Mouse (Mus musculus): ENCODE results near the gene Arrdc5. TPM values are rescaled to one million over a fixed set of nuclear protein-coding genes. Genes with fewer than 3 reads are reported as not detected.

Gene Arrdc5
- polyA plus RNA-seq, 1 experiment, result not detected

GRCm38 (mm10) chr17:56290388-56291170, 9.5 kb downstream of the Arrdc5 start:
- Histone ChIP-seq H3K27ac (ENCODE audit: control insufficient read depth, insufficient read depth, low read depth, low read length, poor library complexity) (peak overlapping the region; percentile 88), H3K4me3 (replicated peaks; ENCODE audit: control insufficient read depth, low read depth, low read length) (peak overlapping the region; percentile 73), H3K4me1 (ENCODE audit: control insufficient read depth, insufficient read depth, low read length) (peaks cover 9% of the 10 kb centered on the region)
- whole genome bisulfite sequencing, result 5% methylated on average over 17 of the region's 17 CpGs
- TF ChIP-seq CTCF (IDR thresholded peaks at IDR 0.05; ENCODE audit: control insufficient read depth, insufficient read depth, low read length) (no peak), POLR2A (IDR thresholded peaks at IDR 0.05; ENCODE audit: borderline replicate concordance, control insufficient read depth, low read depth, low read length) (peak; percentile 44; the same call in 1 of the 2 replicates)

GRCm38 (mm10) chr17:56289371-56290331, 10.4 kb downstream of the Arrdc5 start:
- Histone ChIP-seq H3K4me1 (ENCODE audit: control insufficient read depth, insufficient read depth, low read length) (peaks cover 9% of the 10 kb centered on the region), H3K4me3 (replicated peaks; ENCODE audit: control insufficient read depth, low read depth, low read length) (peak overlapping the region; percentile 73), H3K27ac (ENCODE audit: control insufficient read depth, insufficient read depth, low read depth, low read length, poor library complexity) (peak overlapping the region; percentile 88)
- TF ChIP-seq POLR2A (IDR thresholded peaks at IDR 0.05; ENCODE audit: borderline replicate concordance, control insufficient read depth, low read depth, low read length) (no peak), CTCF (IDR thresholded peaks at IDR 0.05; ENCODE audit: control insufficient read depth, insufficient read depth, low read length) (no peak)
- 10% methylated on average over 23 of the region's 23 CpGs for WGBS

- H3K4me3 ChIP-seq (replicated peaks; ENCODE audit: control insufficient read depth, low read depth, low read length), result peak overlapping the region; percentile 21
- 29% methylated on average over 3 of the region's 3 CpGs for WGBS
- peaks cover 9% of the 10 kb centered on the region for H3K4me1 ChIP-seq (ENCODE audit: control insufficient read depth, insufficient read depth, low read length)
- no peak for TF ChIP-seq POLR2A (IDR thresholded peaks at IDR 0.05; ENCODE audit: borderline replicate concordance, control insufficient read depth, low read depth, low read length)
- TF ChIP-seq CTCF (IDR thresholded peaks at IDR 0.05; ENCODE audit: control insufficient read depth, insufficient read depth, low read length), result no peak
- H3K27ac ChIP-seq (ENCODE audit: control insufficient read depth, insufficient read depth, low read depth, low read length, poor library complexity), result peak overlapping the region; percentile 88; the same call in 1 of the 2 replicates
Measured at GRCm38 (mm10) chr17:56288866-56289265, 11.2 kb downstream of the Arrdc5 start.

- Histone ChIP-seq H3K27ac (ENCODE audit: control insufficient read depth, insufficient read depth, low read depth, low read length, poor library complexity) (0 out of 2 replicates have a peak overlapping the region, but pooled peaks have one; percentile 36), H3K4me3 (replicated peaks; ENCODE audit: control insufficient read depth, low read depth, low read length) (no peak overlapping the region), H3K4me1 (ENCODE audit: control insufficient read depth, insufficient read depth, low read length) (peaks cover 7% of the 10 kb centered on the region)
- 46% methylated on average over 3 of the region's 3 CpGs for WGBS
- TF ChIP-seq CTCF (IDR thresholded peaks at IDR 0.05; ENCODE audit: control insufficient read depth, insufficient read depth, low read length) (no peak), POLR2A (IDR thresholded peaks at IDR 0.05; ENCODE audit: borderline replicate concordance, control insufficient read depth, low read depth, low read length) (no peak)
Measured at GRCm38 (mm10) chr17:56287830-56288229, 12.3 kb downstream of the Arrdc5 start.

- Histone ChIP-seq H3K27ac (ENCODE audit: control insufficient read depth, insufficient read depth, low read depth, low read length, poor library complexity) (no peak overlapping the region), H3K4me1 (ENCODE audit: control insufficient read depth, insufficient read depth, low read length) (peaks cover 3% of the 10 kb centered on the region), H3K4me3 (replicated peaks; ENCODE audit: control insufficient read depth, low read depth, low read length) (no peak overlapping the region)
- TF ChIP-seq POLR2A (IDR thresholded peaks at IDR 0.05; ENCODE audit: borderline replicate concordance, control insufficient read depth, low read depth, low read length) (no peak), CTCF (IDR thresholded peaks at IDR 0.05; ENCODE audit: control insufficient read depth, insufficient read depth, low read length) (no peak)
- WGBS, result 87% methylated on average over 11 of the region's 11 CpGs
Measured at GRCm38 (mm10) chr17:56285995-56286394, 14.1 kb downstream of the Arrdc5 start.

GRCm38 (mm10) chr17:56283316-56283715, 16.8 kb downstream of the Arrdc5 start:
- peaks cover 2% of the 10 kb centered on the region for H3K4me1 ChIP-seq (ENCODE audit: control insufficient read depth, insufficient read depth, low read length)

GRCm38 (mm10) chr17:56282802-56283201, 17.3 kb downstream of the Arrdc5 start:
- Histone ChIP-seq H3K4me3 (replicated peaks; ENCODE audit: control insufficient read depth, low read depth, low read length) (no peak overlapping the region), H3K4me1 (ENCODE audit: control insufficient read depth, insufficient read depth, low read length) (peaks cover 1% of the 10 kb centered on the region), H3K27ac (ENCODE audit: control insufficient read depth, insufficient read depth, low read depth, low read length, poor library complexity) (no peak overlapping the region)
- TF ChIP-seq CTCF (IDR thresholded peaks at IDR 0.05; ENCODE audit: control insufficient read depth, insufficient read depth, low read length) (no peak), POLR2A (IDR thresholded peaks at IDR 0.05; ENCODE audit: borderline replicate concordance, control insufficient read depth, low read depth, low read length) (no peak)
- WGBS, result 84% methylated on average over 4 of the region's 4 CpGs

More at GRCm38 (mm10) chr17:56283316-56283715, 16.8 kb downstream of the Arrdc5 start:
- H3K4me3 ChIP-seq (replicated peaks; ENCODE audit: control insufficient read depth, low read depth, low read length), result no peak overlapping the region
- 55% methylated on average over 8 of the region's 8 CpGs for WGBS
- H3K27ac ChIP-seq (ENCODE audit: control insufficient read depth, insufficient read depth, low read depth, low read length, poor library complexity), result no peak overlapping the region
- TF ChIP-seq CTCF (IDR thresholded peaks at IDR 0.05; ENCODE audit: control insufficient read depth, insufficient read depth, low read length) (no peak), POLR2A (IDR thresholded peaks at IDR 0.05; ENCODE audit: borderline replicate concordance, control insufficient read depth, low read depth, low read length) (no peak)

GRCm38 (mm10) chr17:56281193-56281592, 18.9 kb downstream of the Arrdc5 start:
- TF ChIP-seq POLR2A (IDR thresholded peaks at IDR 0.05; ENCODE audit: borderline replicate concordance, control insufficient read depth, low read depth, low read length) (no peak), CTCF (IDR thresholded peaks at IDR 0.05; ENCODE audit: control insufficient read depth, insufficient read depth, low read length) (no peak)
- 52% methylated on average over 12 of the region's 12 CpGs for WGBS
- Histone ChIP-seq H3K4me3 (replicated peaks; ENCODE audit: control insufficient read depth, low read depth, low read length) (peak overlapping the region; percentile 2), H3K4me1 (ENCODE audit: control insufficient read depth, insufficient read depth, low read length) (no peaks in the 10 kb centered on the region; the same call in none of the 2 replicates), H3K27ac (ENCODE audit: control insufficient read depth, insufficient read depth, low read depth, low read length, poor library complexity) (peak overlapping the region; percentile 31; the same call in 1 of the 2 replicates)

Measured in bone marrow, adult 2 months (tissue).